Mouse (Mus musculus): Measurements from ENCODE around the gene Slc6a19.
"Not testable (repeated sequence)": the region's sequence is repeated elsewhere in the genome, so short reads cannot be mapped to it uniquely, and the experiment has no call there.

Slc6a19 gene

GRCm38 (mm10) chr13:73704694-73705325, at the start of gene Slc6a19:
Slc6a19 (minus strand) TSS chr13:73704865.
- DNase-seq = no peak

GRCm38 (mm10) chr13:73751284-73751683, 46.6 kb upstream of the Slc6a19 start:
- DNase-seq = no peak

- peak; percentile 6 for DNase-seq
Measured at GRCm38 (mm10) chr13:73750435-73750834, 45.8 kb upstream of the Slc6a19 start.

- DNase-seq = no peak
Measured at GRCm38 (mm10) chr13:73748663-73749440, 44.2 kb upstream of the Slc6a19 start.

GRCm38 (mm10) chr13:73743662-73744061, 39.0 kb upstream of the Slc6a19 start:
- DNase-seq = peak; percentile 36

- DNase-seq = no peak
Measured at GRCm38 (mm10) chr13:73742944-73743343, 38.3 kb upstream of the Slc6a19 start.

GRCm38 (mm10) chr13:73740399-73740944, 35.8 kb upstream of the Slc6a19 start:
- not testable (repeated sequence) for DNase-seq

GRCm38 (mm10) chr13:73736943-73737342, 32.3 kb upstream of the Slc6a19 start:
- DNase-seq = no peak

- no peak for DNase-seq
Measured at GRCm38 (mm10) chr13:73735928-73736327, 31.3 kb upstream of the Slc6a19 start.

GRCm38 (mm10) chr13:73735270-73735669, 30.6 kb upstream of the Slc6a19 start:
- DNase-seq = no peak

GRCm38 (mm10) chr13:73734379-73734778, 29.7 kb upstream of the Slc6a19 start:
- no peak for DNase-seq

GRCm38 (mm10) chr13:73732742-73733700, 28.4 kb upstream of the Slc6a19 start, which contains the start of gene Slc12a7:
Slc12a7 (plus strand) TSS chr13:73733094.
- no peak for DNase-seq

GRCm38 (mm10) chr13:73732235-73732634, 27.6 kb upstream of the Slc6a19 start:
- DNase-seq = no peak

- DNase-seq = no peak
Measured at GRCm38 (mm10) chr13:73730913-73731312, 26.2 kb upstream of the Slc6a19 start.

GRCm38 (mm10) chr13:73728633-73729032, 24.0 kb upstream of the Slc6a19 start:
- DNase-seq = no peak

GRCm38 (mm10) chr13:73727621-73728025, 23.0 kb upstream of the Slc6a19 start:
- DNase-seq = no peak

GRCm38 (mm10) chr13:73725315-73725714, 20.6 kb upstream of the Slc6a19 start:
- no peak for DNase-seq

- DNase-seq = no peak
Measured at GRCm38 (mm10) chr13:73723081-73723668, 18.5 kb upstream of the Slc6a19 start.

- no peak for DNase-seq
Measured at GRCm38 (mm10) chr13:73720241-73720640, 15.6 kb upstream of the Slc6a19 start.

GRCm38 (mm10) chr13:73718225-73718624, 13.6 kb upstream of the Slc6a19 start:
- DNase-seq = peak; percentile 74

GRCm38 (mm10) chr13:73714020-73714419, 9.4 kb upstream of the Slc6a19 start:
- no peak for DNase-seq

- DNase-seq = no peak
Measured at GRCm38 (mm10) chr13:73713204-73713603, 8.5 kb upstream of the Slc6a19 start.

Measured in right cerebral cortex, postnatal 25 days (tissue).